Mouse (Mus musculus) limb, embryonic 12.5 days (tissue): ENCODE results near the gene Cox8c. TPM values are rescaled to one million over a fixed set of nuclear protein-coding genes. Genes with fewer than 3 reads are reported as not detected.

Experiments
- polyA plus RNA-seq: library from polyadenylated mRNA; unstranded; fragments of >200 nt; fragmentation: Nextera tagmentation; extraction: Ambion mirVana; gene quantifications from 2 replicates; pipeline ENCODE4 v1.2.1, GENCODE M21; 2016

Cox8c gene
- polyA plus RNA-seq, 1 experiment from 2014 or later: not detected

Other genes starting within 250 kb of the Cox8c start
- gene Itpk1, start 194.4 kb upstream of the Cox8c start, polyA plus RNA-seq: 8.9 and 9.8 TPM in 2 replicates
- 26.0 and 34.1 TPM in 2 replicates for gene Moap1, start 155.7 kb upstream of the Cox8c start, polyA plus RNA-seq
- 11.1 and 11.5 TPM in 2 replicates for gene Tmem251, start 155.6 kb upstream of the Cox8c start, polyA plus RNA-seq
- gene Gm28051, start 141.6 kb upstream of the Cox8c start, polyA plus RNA-seq: not detected in 2 replicates
- 39.9 and 46.3 TPM in 2 replicates for gene Gon7, start 141.5 kb upstream of the Cox8c start, polyA plus RNA-seq
- 46.7 and 47.7 TPM in 2 replicates for gene Ubr7, start 141.3 kb upstream of the Cox8c start, polyA plus RNA-seq
- 29.9 and 34.0 TPM in 2 replicates for gene Gm20604, start 140.6 kb upstream of the Cox8c start, polyA plus RNA-seq
- 27.4 and 28.8 TPM in 2 replicates for gene Btbd7, start 20.8 kb upstream of the Cox8c start, polyA plus RNA-seq
- gene Unc79, start 49.5 kb downstream of the Cox8c start, polyA plus RNA-seq: 0.24 and 0.26 TPM in 2 replicates